Mouse (Mus musculus): ENCODE measurements at regions not wholly inside any gene's neighbourhood (a gene's known extent, or its start where the extent isn't known, plus 50 kb on each side); places are given as distances from the start of the nearest gene placed in this dataset.
"Not testable (repeated sequence)": the region's sequence is repeated elsewhere in the genome, so short reads cannot be mapped to it uniquely, and the experiment has no call there.

DNA sequence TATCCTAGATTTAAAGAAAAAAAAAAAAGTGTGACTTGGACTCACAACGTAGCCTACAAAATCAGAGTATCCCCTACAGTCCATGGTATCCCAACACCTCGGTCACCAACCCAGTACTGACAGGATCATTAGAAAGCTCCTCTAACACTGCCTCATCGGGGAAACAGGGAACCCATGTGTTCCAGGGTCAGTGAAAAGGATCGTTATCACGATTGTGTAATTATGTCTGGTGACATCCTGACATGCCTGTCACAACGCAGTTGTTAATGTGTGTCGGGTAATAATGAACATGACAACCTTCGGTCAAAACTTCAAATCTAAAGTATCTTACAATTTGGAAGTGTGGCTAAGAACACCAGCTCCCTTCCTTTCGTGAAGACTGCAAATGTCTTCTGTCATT is 83.8 kb upstream of the Enpep start:
- H3K9ac ChIP-seq: no peak overlapping the region
- no peak overlapping the region for H3K27ac ChIP-seq
- no peak overlapping the region for H3K4me3 ChIP-seq
- no peaks in the 10 kb centered on the region for H3K36me3 ChIP-seq (ENCODE audit: poor library complexity, severe bottlenecking)
- H3K27me3 ChIP-seq: no peaks in the 10 kb centered on the region
- 59% methylated on average over 9 of the region's 9 CpGs for WGBS
- no peaks in the 10 kb centered on the region for H3K4me1 ChIP-seq
- no peaks in the 10 kb centered on the region for H3K9me3 ChIP-seq (replicated peaks)
- H3K4me2 ChIP-seq: no peak overlapping the region
- no peak for ATAC-seq

DNA sequence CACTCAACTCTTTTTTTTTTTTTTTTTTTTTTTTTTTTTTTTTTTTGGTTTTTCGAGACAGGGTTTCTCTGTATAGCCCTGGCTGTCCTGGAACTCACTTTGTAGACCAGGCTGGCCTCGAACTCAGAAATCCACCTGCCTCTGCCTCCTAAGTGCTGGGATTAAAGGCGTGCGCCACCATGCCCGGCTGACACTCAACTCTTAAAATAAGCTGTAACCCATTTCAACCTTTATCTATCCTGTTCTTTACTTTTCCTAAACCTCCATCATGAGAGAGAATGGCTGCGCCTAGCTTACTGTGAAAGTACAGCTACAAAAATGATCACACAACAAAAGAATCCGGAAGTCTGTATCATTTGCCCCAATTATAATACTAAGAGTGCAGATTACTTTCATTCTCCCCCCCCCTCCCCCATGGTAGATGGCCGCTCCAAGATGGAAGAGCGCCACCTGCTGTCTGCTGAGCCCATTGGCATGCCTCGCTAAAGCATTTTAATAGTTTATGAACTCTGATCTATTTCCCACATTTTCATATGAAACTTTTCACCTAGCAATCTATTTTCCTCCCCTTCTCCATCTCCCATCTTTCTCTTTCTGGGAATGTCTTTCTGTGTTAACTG is 89.2 kb upstream of the Enpep start:
- not testable (repeated sequence) for H3K9ac ChIP-seq; H3K36me3 ChIP-seq (ENCODE audit: poor library complexity, severe bottlenecking); H3K27me3 ChIP-seq; H3K9me3 ChIP-seq (replicated peaks); H3K4me2 ChIP-seq; H3K4me1 ChIP-seq; ATAC-seq; H3K27ac ChIP-seq; H3K4me3 ChIP-seq
- 54% methylated on average over 9 of the region's 10 CpGs for WGBS

DNA sequence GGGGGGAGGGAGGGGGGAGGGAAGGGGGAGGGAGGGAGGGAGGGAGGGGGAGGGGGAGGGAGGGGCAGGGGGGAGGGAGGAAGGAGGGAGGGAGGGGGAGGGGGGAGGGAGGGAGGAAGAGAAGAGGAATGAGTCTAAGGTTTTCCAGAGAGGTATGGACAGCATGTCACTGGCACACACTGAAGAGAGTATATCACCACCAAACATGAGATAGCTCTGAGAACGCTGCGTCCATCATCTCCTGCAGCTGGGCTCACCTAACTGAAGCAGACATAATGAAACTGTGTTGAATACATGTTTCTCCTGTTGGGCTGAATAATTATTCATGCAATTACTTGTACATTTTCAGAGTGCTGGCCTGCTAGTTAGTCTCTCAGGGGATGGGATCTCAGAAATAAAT is 96.2 kb upstream of the Enpep start:
- Histone ChIP-seq H3K9ac (no peak overlapping the region), H3K4me2 (no peak overlapping the region), H3K27ac (no peak overlapping the region), H3K4me1 (no peaks in the 10 kb centered on the region), H3K9me3 (replicated peaks) (no peaks in the 10 kb centered on the region), H3K4me3 (no peak overlapping the region), H3K36me3 (ENCODE audit: poor library complexity, severe bottlenecking) (no peaks in the 10 kb centered on the region), H3K27me3 (no peaks in the 10 kb centered on the region)
- ATAC-seq: no peak
- WGBS: 84% methylated on average over 2 of the region's 2 CpGs

DNA sequence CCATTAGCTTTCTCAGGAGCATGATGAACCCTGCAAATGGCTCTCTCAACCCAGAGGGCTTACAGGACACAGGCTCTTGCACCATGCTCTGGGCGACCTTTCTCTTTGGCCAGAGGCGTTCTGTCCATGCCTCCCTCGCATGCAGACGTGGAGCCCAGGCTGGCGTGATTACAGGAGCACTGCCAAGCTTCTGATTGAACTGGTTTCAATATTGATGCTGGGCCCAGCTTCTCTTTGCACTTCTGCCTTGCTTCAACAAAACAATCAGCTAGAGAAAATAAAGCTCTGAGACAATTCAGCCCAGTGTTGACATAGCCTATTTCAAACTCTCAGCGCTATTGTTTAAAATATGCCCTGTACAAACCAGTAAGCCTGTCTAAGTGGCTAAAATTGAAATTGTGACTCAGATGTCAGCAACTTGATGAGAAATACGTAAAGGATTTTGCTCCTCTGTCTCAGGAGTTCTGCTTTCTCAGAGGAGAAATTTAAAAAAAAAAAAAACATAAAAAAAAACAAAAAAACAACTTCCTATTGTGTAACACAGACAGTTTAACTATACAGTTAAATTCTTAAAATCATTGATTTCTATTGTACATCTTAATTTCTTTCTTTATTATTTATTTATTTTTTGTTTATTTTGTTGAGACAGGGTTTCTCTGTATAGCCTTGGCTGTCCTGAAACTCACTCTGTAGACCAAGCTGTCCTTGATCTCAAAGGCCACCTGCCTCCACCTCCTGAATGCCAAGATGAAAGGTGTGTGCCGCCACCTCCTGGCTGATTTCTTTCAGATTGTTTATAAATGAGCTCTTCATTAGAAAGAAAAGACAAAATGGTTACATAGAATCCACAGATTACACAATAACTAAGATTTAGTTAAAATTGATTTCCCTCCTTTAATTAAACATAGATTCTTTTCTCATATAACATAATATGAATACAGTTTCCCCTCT is 96.9 kb upstream of the Enpep start:
- no peak for ATAC-seq
- no peaks in the 10 kb centered on the region for H3K4me1 ChIP-seq
- no peak overlapping the region for H3K4me2 ChIP-seq
- H3K27me3 ChIP-seq: no peaks in the 10 kb centered on the region
- 53% methylated on average over 8 of the region's 8 CpGs for WGBS
- no peak overlapping the region for H3K9ac ChIP-seq
- no peak overlapping the region for H3K27ac ChIP-seq
- H3K4me3 ChIP-seq: no peak overlapping the region
- H3K9me3 ChIP-seq (replicated peaks): no peaks in the 10 kb centered on the region
- no peaks in the 10 kb centered on the region for H3K36me3 ChIP-seq (ENCODE audit: poor library complexity, severe bottlenecking)

DNA sequence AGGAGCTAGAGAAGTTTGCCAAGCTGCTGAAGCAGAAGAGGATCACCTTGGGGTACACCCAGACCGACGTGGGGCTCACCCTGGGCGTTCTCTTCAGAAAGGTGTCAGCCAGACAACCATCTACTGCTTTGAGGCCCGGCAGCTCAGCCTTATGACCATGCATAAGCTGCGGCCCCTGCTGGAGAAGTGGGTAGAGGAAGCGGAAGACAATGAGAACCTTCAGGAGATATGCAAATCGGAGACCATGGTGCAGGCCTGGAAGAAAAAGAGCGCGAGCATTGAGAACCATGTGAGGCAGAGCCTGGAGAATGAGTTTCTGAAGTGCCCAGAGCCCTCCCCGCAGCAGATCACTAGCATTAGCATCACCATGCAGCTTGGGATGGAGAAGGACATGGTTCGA is 98.1 kb upstream of the Elovl6 start:
- Histone ChIP-seq H3K9me3 (replicated peaks) (no peaks in the 10 kb centered on the region), H3K4me2 (no peak overlapping the region), H3K4me1 (no peaks in the 10 kb centered on the region), H3K36me3 (ENCODE audit: poor library complexity, severe bottlenecking) (no peaks in the 10 kb centered on the region), H3K27me3 (no peaks in the 10 kb centered on the region), H3K27ac (no peak overlapping the region), H3K9ac (no peak overlapping the region), H3K4me3 (no peak overlapping the region)
- 71% methylated on average over 11 of the region's 11 CpGs for WGBS
- no peak for ATAC-seq

DNA sequence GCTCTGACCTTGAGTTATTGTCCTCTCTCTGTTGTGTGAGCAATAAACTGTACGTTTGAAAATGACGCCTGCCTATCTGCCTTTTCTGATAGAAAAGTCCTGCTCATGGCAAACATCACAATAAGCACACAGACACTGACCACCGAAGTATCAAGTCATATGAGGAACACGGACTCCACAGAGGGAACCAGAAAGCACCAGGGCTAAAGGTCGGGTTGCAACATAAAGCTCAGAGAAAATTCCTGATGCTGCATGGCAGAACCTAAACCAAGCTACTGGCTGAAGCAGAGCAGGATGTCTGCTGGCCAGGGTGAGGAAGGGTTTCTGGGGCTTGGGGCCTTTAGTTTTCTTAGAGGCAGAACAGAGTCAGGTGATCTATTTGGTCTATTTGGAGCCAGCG is 94.5 kb upstream of the Elovl6 start:
- Histone ChIP-seq H3K27me3 (no peaks in the 10 kb centered on the region), H3K4me2 (no peak overlapping the region), H3K27ac (no peak overlapping the region), H3K9me3 (replicated peaks) (no peaks in the 10 kb centered on the region), H3K9ac (no peak overlapping the region), H3K36me3 (ENCODE audit: poor library complexity, severe bottlenecking) (no peaks in the 10 kb centered on the region), H3K4me3 (no peak overlapping the region), H3K4me1 (no peaks in the 10 kb centered on the region)
- ATAC-seq: no peak
- 87% methylated on average over 6 of the region's 6 CpGs for WGBS

DNA sequence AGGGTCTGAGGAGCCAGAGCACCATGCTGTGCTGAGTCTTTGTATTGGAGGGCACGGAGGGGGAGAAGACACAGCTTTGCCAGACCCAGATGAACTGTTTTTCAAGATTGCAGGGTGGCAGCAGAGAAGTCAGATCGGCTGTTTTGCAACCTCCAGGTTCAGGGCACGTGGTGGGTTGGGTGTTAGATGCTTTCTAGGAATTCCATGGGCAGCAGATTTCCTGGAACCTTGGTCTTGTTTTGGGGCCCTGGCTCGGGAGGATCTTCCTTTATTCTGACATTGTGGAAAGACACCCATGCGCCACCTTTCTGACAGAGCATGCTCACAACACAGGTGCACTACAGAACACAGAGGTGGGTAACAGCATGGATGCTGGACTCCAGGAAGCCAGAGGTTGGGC is 89.4 kb upstream of the Elovl6 start:
- Histone ChIP-seq H3K4me3 (no peak overlapping the region), H3K36me3 (ENCODE audit: poor library complexity, severe bottlenecking) (no peaks in the 10 kb centered on the region), H3K4me2 (no peak overlapping the region), H3K9me3 (replicated peaks) (no peaks in the 10 kb centered on the region), H3K4me1 (no peaks in the 10 kb centered on the region), H3K27ac (no peak overlapping the region), H3K9ac (no peak overlapping the region), H3K27me3 (no peaks in the 10 kb centered on the region)
- WGBS: 56% methylated on average over 5 of the region's 5 CpGs
- no peak for ATAC-seq

DNA sequence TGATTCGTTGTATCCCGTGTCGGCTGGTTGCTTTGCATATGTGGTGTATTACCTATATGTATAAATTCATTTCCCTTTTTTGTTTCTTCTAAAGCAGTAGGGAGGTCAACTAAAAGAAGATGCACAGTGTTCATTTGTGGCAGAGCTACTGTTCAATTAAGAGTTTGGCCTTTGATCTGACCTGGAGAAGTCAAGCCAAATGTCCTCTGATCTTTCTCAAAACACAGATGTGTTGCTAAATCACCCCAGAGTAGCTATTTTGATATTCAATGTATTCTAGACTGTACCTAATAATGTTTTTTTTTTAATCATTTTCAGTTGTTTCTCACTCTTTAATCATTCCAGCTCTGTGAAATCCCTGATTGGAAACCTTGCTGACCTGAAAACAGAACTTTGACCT is 87.9 kb upstream of the Elovl6 start:
- Histone ChIP-seq H3K4me2 (no peak overlapping the region), H3K4me3 (no peak overlapping the region), H3K36me3 (ENCODE audit: poor library complexity, severe bottlenecking) (no peaks in the 10 kb centered on the region), H3K27ac (no peak overlapping the region), H3K4me1 (no peaks in the 10 kb centered on the region), H3K9me3 (replicated peaks) (no peaks in the 10 kb centered on the region), H3K27me3 (no peaks in the 10 kb centered on the region), H3K9ac (no peak overlapping the region)
- 96% methylated on average over 3 of the region's 3 CpGs for WGBS
- no peak for ATAC-seq

DNA sequence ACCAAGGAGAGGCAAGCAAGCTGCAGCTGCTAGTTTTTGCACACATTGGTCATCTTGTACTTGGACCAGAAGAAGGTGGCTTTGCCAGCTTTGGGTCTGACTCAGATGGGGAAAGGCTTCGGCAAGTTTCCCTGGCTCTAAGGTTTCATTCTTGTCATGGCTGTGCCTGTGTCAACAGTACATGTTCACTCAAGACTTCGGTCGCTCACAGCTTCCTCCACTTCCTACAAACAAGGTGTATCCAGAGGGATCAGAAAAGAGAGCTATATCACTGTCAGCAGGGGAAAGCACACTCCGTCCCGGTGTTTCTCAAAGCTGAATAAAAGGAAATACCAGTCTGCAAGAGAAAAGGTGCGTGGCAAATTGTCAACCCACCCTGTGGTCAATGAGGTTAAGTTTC is 86.2 kb upstream of the Elovl6 start:
- no peak for ATAC-seq
- no peaks in the 10 kb centered on the region for H3K27me3 ChIP-seq
- no peak overlapping the region for H3K4me2 ChIP-seq
- whole genome bisulfite sequencing: 92% methylated on average over 6 of the region's 6 CpGs
- no peaks in the 10 kb centered on the region for H3K36me3 ChIP-seq (ENCODE audit: poor library complexity, severe bottlenecking)
- no peaks in the 10 kb centered on the region for H3K4me1 ChIP-seq
- H3K9me3 ChIP-seq (replicated peaks): no peaks in the 10 kb centered on the region
- no peak overlapping the region for H3K9ac ChIP-seq
- no peak overlapping the region for H3K4me3 ChIP-seq
- H3K27ac ChIP-seq: no peak overlapping the region

DNA sequence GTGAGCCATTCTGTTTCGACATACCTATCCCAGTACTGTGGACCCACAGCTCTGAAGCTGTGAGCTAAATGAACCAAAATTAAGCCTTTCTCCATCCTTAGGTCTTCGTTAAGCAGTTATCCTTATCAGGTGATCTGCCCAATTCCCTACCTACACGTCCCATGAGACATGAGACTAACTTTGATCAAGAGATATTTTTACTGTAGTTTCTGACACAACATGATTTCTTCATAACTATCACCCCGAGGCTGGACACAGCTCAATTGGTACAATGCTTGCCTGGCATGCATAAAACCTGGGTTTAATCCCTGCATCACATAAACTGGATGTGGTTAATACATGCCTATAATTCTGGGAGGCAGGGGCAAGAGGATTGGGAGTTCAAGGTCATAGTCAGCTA is 82.2 kb upstream of the Elovl6 start:
- Histone ChIP-seq H3K9me3 (replicated peaks) (no peaks in the 10 kb centered on the region), H3K27ac (no peak overlapping the region), H3K36me3 (ENCODE audit: poor library complexity, severe bottlenecking) (no peaks in the 10 kb centered on the region), H3K9ac (no peak overlapping the region), H3K27me3 (no peaks in the 10 kb centered on the region), H3K4me1 (no peaks in the 10 kb centered on the region), H3K4me3 (no peak overlapping the region), H3K4me2 (no peak overlapping the region)
- WGBS: 94% methylated on average over 4 of the region's 4 CpGs
- ATAC-seq: no peak

DNA sequence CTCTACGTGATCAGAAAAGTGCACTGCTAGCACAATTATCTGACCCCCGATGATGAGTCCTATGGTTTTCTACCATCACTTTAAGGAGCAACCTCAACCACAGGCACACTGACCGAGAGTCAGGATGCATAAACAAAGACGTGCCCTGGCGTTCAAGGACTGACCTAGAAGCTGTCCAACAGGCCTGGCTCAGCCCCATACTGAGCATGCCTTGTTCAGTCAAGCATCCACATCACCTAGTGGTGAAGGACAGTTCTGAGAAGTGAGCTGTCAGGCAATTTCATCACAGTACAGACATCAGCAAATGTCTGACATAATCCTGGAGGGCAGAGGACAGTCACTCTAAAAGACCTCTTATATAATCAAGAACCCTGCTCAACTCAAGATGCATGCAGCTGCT is 81.5 kb upstream of the Elovl6 start:
- Histone ChIP-seq H3K4me3 (no peak overlapping the region), H3K9me3 (replicated peaks) (no peaks in the 10 kb centered on the region)
- WGBS: 89% methylated on average over 5 of the region's 5 CpGs

DNA sequence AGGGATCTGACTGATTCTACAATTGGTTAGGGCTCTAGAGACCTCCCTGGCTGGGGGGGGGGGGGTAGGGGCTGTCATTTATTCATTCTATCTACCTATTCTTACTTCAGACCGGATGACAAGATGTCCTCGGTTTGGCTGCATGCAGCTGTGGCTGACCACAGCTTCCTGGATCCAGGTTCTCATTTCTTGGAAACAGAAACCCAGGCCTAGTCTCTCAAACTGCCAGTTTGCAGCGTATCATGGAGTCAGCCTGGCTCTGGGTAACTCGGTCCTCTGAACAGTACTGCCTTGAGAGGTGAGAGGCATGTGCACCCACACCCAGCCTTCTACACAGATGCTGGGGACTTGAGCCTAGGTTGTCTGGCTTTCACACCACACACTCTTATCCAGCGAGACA is 62.1 kb upstream of the Elovl6 start:
- no peak for ATAC-seq
- H3K4me3 ChIP-seq: no peak overlapping the region
- no peaks in the 10 kb centered on the region for H3K9me3 ChIP-seq (replicated peaks)
- no peak overlapping the region for H3K27ac ChIP-seq
- no peaks in the 10 kb centered on the region for H3K27me3 ChIP-seq
- 89% methylated on average over 5 of the region's 5 CpGs for WGBS
- no peaks in the 10 kb centered on the region for H3K4me1 ChIP-seq
- H3K9ac ChIP-seq: no peak overlapping the region
- no peaks in the 10 kb centered on the region for H3K36me3 ChIP-seq (ENCODE audit: poor library complexity, severe bottlenecking)
- H3K4me2 ChIP-seq: no peak overlapping the region

More for the DNA sequence above, 81.5 kb upstream of the Elovl6 start:
- Histone ChIP-seq H3K4me1 (no peaks in the 10 kb centered on the region), H3K4me2 (no peak overlapping the region), H3K9ac (no peak overlapping the region), H3K27ac (no peak overlapping the region), H3K36me3 (ENCODE audit: poor library complexity, severe bottlenecking) (no peaks in the 10 kb centered on the region), H3K27me3 (no peaks in the 10 kb centered on the region)
- ATAC-seq: no peak

DNA sequence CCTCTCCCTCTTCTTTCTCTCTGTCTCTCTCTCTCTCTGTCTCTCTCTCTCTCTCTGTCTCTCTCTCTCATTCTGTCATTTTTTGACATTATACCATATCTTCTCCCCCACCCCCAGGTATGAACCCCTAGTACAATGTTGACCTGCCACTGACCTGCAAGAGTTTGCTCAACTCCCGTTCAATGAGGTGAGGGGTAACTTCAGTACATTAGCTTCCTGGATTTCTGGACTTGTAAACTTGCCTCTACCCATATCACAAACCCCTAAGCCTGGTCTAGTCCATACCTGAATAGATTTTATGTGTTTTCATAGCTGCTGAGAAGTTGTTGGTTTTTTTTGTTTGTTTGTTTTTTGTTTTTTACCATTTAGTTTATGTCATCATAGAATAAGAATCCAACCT is 60.8 kb upstream of the Elovl6 start:
- Histone ChIP-seq H3K4me3 (no peak overlapping the region), H3K9ac (no peak overlapping the region), H3K27me3 (no peaks in the 10 kb centered on the region), H3K4me2 (no peak overlapping the region), H3K9me3 (replicated peaks) (no peaks in the 10 kb centered on the region), H3K4me1 (no peaks in the 10 kb centered on the region), H3K27ac (no peak overlapping the region), H3K36me3 (ENCODE audit: poor library complexity, severe bottlenecking) (no peaks in the 10 kb centered on the region)
- WGBS: 84% methylated on average over 1 of the region's 1 CpGs
- ATAC-seq: no peak

Data from forebrain, embryonic 13.5 days (tissue).